Mouse (Mus musculus): ENCODE results near the gene Tm4sf4. TPM values are rescaled to one million over a fixed set of nuclear protein-coding genes. Genes with fewer than 3 reads are reported as not detected.

Gene Tm4sf4
- not detected for total RNA-seq (2023)

DNA sequence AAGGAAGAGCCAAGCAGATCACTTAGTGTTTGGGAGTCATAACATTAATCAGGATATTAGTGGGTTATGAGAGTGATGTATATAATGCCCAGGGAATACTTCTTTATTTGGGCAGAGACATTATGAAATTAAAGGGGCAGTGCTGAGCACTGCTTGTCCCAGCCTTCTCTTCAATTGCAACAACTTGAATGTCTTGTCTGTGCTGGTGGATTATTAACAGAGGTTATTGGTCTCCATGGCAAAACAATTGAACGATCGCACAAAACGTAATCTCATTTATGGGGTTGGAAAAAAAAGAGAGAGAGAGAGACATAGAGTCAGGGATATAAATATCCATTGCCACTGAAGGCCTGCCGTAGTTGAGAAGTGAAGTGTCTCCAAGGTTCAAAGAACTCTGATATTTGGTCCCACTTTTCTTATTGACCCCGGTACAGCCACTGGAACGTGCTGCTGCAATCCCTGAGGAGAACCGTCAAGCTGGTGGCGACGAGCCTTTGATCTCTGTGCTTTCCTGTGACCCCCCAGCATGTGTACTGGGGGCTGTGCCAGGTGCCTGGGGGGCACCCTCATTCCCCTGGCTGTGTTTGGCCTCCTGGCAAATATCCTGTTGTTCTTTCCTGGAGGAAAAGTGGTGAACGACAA is at the start of gene Tm4sf4:
Gene Tm4sf4 (plus strand): TSS at position 226 of the 642 bp plus-strand sequence.

Other genes with a start within 250 kb of the Tm4sf4 start
- gene Tm4sf1, start 123.3 kb upstream of the Tm4sf4 start, total RNA-seq (2023) = not detected
- not detected for gene Wwtr1, start 150.6 kb downstream of the Tm4sf4 start, total RNA-seq (2023)
- gene Commd2, start 226.4 kb downstream of the Tm4sf4 start, total RNA-seq (2023) = 10 to 100 TPM; 26.8 to 31.4 TPM

Data from T-cell, adult 66 days (primary cell).